Mouse (Mus musculus): Measurements from ENCODE around the gene Mtor. TPM values are rescaled to one million over a fixed set of nuclear protein-coding genes. Genes with fewer than 3 reads are reported as not detected.

Mtor gene
- 29.3 TPM for polyA plus RNA-seq (2017; shearing (Covaris generic))

DNA sequence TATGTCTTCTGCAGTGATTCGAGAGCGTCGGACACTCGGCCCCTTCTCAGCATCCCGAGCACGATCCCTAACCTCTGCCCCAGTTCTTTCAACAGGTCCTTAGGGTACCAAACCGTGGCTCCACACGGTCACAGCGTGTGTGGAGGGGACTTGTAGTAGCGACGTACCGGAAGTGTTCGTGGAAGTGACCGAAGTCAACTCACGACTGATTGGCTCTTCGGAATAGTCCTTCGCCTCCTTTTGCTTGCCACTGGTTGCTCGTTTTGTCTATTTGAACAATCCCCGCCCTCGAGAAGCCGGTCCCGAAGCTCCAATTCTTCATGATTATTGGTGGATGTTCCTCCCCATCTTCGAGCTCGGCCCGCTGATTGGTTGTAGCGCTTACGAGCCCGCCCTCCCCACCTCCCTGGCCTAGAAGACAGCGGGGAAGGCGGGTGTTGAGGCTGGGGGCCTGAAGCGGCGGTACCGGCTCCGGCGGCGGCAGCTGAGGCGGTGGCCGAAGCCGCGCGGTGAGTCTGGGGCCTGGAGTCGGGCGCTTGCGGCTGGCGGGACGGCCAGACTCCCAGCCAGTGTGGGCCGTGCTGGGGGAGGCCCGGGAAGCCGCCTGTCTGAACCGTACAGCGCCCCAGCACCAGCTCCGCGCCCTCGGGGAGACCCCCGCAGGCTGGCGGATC, at the start of gene Mtor:
Mtor (plus strand) TSS at position 433 of the 674 bp plus-strand sequence.

DNA sequence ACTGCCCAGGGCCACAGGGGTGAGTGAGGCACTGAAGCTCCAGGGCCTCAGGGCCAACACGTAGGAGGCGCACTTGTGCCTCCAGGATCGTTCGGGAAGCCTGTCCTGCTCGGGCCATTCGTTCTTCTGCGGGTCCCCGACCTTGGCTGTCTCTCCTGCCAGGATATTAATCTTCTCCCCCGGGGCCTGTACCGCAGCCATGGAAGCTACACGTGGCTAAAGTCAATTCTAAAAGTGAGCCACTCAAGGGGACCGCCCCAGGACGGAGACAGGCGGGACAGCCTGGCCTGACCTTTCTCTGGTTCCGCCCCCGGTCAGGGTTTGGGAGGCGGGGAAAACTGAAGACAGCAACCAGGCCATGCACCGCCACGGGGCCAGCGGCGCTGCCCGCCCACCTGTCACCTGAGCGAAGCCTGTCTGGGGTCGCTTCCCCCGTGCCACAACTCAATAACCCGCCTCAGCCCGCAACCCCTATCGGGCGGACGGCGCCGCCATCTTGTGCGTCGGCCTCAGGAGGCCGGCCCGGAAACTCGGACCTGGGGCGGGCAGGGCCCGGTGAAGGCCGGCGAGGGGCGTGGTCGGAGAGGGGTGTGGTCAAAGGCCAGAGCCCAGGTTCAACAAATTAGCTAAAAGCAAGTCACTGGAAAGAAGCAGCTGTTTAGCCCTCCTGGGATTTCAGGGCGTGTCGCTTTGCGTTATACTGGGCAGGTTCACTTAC, 4.0 kb upstream of the Mtor start, which contains the start of gene Ubiad1:
Ubiad1 (minus strand) TSS at position 522 of the 718 bp plus-strand sequence.

DNA sequence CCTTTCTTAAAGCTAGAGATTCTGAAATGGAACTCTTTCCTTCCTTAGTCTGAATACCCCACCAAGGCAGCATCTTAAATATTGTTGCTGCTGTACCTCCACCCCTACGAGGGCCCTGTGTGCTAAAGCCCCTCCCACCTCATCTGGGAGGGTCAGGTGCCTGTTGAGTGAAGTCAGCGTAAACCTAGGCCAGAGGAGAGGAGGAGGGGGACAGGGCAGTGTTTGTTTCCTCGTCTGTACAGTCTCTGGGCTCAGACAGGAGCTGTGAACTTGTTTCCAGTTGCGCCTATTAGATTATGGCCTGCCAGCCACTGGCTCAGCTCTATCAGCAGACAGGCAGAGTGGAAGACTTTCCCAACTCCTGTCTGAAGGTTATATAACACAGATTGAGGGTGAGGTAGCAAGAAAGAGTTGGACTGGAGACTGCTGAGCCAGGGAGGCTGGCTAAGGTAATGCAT, 52.0 kb downstream of the Mtor start, which contains the start of gene Angptl7:
Angptl7 (minus strand) TSS at position 51 of the 458 bp plus-strand sequence.

DNA sequence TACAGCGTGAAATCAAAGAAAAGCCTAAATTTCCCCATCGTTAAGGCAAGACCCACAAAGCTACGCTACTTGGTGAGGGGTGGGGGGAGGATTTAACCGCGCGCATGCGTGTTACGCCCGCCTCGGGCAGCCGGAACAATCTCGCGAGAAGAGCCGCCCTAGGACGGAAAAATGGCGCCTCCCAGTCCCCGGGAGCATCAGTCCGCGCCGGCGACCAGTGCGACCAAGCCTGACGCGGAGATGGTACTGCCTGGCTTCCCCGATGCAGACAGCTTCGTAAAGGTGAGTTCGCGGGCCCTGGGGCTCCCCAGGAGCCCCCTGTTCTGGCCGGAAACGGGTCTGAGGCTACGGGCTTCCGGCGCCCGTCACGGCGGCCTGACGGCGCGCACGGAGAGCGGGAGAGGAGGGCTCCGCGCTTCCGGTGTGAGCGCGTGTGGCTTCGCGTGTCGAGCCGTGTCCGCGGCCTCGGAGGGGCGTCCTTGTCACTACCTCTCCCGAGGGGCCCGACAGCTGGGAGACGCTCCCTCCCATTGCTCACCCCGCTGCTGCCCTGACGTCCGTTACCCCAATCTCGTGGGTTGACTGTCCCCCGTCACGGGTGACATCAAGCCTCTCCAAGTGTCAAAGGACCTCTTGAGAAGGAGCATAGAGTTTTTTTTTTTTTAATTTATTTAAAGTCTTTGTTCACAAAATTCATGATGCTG, 110.0 kb downstream of the Mtor start, which contains the start of gene Exosc10:
Exosc10 (plus strand) TSS at position 133 of the 704 bp plus-strand sequence.

DNA sequence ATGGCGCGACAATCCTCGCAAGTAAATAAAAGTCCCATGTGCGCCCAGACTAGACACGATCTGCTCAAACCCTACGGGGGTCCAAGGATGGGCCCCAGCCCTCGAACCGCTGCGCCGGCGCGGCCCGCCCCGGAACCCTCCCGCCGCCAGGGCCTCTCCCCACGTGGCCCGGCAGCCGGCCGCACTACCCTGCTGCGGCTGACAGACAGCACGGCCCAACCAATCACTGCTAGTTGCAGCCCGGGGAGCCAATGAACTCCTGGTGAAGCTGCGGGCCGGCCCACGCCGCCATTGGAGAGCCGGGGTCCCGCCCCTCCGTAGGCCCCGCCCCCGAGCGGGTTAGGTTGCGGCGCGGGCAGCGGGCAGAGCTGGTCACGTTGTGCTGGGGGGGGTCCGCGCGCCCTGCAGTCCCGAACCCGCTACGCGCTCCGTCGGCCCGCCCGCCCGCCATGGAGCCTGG, 142.8 kb downstream of the Mtor start, which contains the start of gene Srm:
Srm (plus strand) TSS at position 333 of the 460 bp plus-strand sequence.

DNA sequence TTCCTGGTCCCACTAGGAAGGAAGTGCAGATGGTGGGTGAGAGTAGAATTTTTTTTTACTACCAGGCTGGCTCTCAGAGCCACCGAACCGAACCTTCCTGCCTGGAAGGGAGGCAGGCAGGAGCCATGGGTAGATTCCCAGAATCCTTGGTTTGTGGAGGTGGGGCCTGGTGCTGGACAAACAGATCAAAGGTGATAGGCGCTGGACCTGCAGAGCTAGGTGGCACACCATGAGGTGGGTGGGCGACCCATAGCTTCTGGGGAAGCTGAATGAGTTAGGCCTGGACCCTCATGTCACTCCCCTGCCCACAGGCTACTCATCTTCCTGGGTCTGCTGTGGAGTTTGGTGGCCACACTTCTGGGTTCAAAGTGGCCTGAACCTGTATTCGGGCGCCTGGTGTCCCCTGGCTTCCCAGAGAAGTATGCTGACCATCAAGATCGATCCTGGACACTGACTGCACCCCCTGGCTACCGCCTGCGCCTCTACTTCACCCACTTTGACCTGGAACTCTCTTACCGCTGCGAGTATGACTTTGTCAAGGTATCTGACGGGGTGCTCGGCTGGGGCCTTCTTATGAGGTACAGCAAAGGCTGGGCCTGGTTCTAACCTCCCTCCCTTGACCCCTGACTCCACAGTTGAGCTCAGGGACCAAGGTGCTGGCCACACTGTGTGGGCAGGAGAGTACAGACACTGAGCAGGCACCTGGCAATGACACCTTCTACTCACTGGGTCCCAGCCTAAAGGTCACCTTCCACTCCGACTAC, 154.1 kb downstream of the Mtor start, which contains the start of gene Masp2:
Masp2 (plus strand) TSS at position 198 of the 764 bp plus-strand sequence.

Other genes starting within 250 kb of the Mtor start
- gene Disp3, start 160.6 kb upstream of the Mtor start, polyA plus RNA-seq (2017; shearing (Covaris generic)) = not detected
- gene Ubiad1, start 3.8 kb upstream of the Mtor start, polyA plus RNA-seq (2017; shearing (Covaris generic)) = 21.7 TPM
- gene Angptl7, start 51.8 kb downstream of the Mtor start, polyA plus RNA-seq (2017; shearing (Covaris generic)) = 0.21 TPM
- 120 TPM for gene Exosc10, start 109.8 kb downstream of the Mtor start, polyA plus RNA-seq (2017; shearing (Covaris generic))
- 13.7 TPM for gene Srm, start 142.9 kb downstream of the Mtor start, polyA plus RNA-seq (2017; shearing (Covaris generic))
- 0.20 TPM for gene Masp2, start 153.9 kb downstream of the Mtor start, polyA plus RNA-seq (2017; shearing (Covaris generic))
- gene Tardbp, start 178.4 kb downstream of the Mtor start, polyA plus RNA-seq (2017; shearing (Covaris generic)) = 287 TPM
- not detected for gene Gm572, start 194.7 kb downstream of the Mtor start, polyA plus RNA-seq (2017; shearing (Covaris generic))

Measured in activated CD4-positive, CD25-positive, alpha-beta regulatory T cell, adult 9 weeks (primary cell).